Mouse (Mus musculus) heart, postnatal 10 days (tissue): ENCODE results near the gene E130218I03Rik. TPM values are rescaled to one million over a fixed set of nuclear protein-coding genes. Genes with fewer than 3 reads are reported as not detected.

ENCODE experiments used
- DNase-seq, 2 experiments: peaks; one replicate each; pipeline ENCODE4 v3.0.0; 2021
- intact Hi-C: fragments of 180-260 bp; cut with DNase I; formaldehyde crosslinking; loops from one replicate; pipeline ENCODE4 v1.15.1; 2025
- total RNA-seq, 2 experiments: library from RNA; stranded (reverse); gene quantifications; 2 replicates each; pipeline ENCODE4 v1.2.3; 2021

E130218I03Rik gene
- total RNA-seq, 2 experiments from 2014 or later = not detected

- intact Hi-C loops = loop anchor here (5.0 kb wide), 1 partner anchor 84 kb away; no protein-coding TSS in a partner anchor
- peak in 1 of 2 experiments; percentile 29 for DNase-seq
These were observed 30.2 kb downstream of the E130218I03Rik start for GRCm38 (mm10) chr4:134273417-134274345.

- no peak for DNase-seq
- intact Hi-C loops = loop anchor here (5.0 kb wide), 1 partner anchor 198 kb away; no protein-coding TSS in a partner anchor
These were observed 41.5 kb downstream of the E130218I03Rik start for GRCm38 (mm10) chr4:134284942-134285341.

GRCm38 (mm10) chr4:134286226-134287167 lies 43.0 kb downstream of the E130218I03Rik start:
- intact Hi-C loops = loop anchor here (2.0 kb wide), 2 partner anchors 18 to 38 kb away; no protein-coding TSS in a partner anchor
- no peak for DNase-seq

- intact Hi-C loops = loop anchor here (2.0 kb wide), 2 partner anchors 18 to 38 kb away; no protein-coding TSS in a partner anchor
- peak; percentile 97 to 98 for DNase-seq
These were observed 43.7 kb downstream of the E130218I03Rik start for GRCm38 (mm10) chr4:134287168-134287564.

GRCm38 (mm10) chr4:134287575-134288025 lies 44.1 kb downstream of the E130218I03Rik start, which contains the start of gene Pdik1l:
Gene Pdik1l (minus strand): TSS chr4:134287895.
- peak; percentile 83 to 84 for DNase-seq
- intact Hi-C loops = loop anchor here (2.0 kb wide), 2 partner anchors 19 to 39 kb away; no protein-coding TSS in a partner anchor

- intact Hi-C loops = no loop called here
- DNase-seq = no peak
These were observed 45.2 kb downstream of the E130218I03Rik start for GRCm38 (mm10) chr4:134288397-134289256.

- DNase-seq = peak; percentile 81 to 90
- intact Hi-C loops = loop anchor here (1.0 to 5.0 kb wide), 2 partner anchors 105 to 255 kb away; partner anchors contain the start of gene Cep85
These were observed 48.6 kb downstream of the E130218I03Rik start for GRCm38 (mm10) chr4:134292067-134292466.

GRCm38 (mm10) chr4:134293061-134293691 lies 49.7 kb downstream of the E130218I03Rik start:
- intact Hi-C loops = loop anchor here (1.0 to 5.0 kb wide), 2 partner anchors 63 to 256 kb away; no protein-coding TSS in a partner anchor

GRCm38 (mm10) chr4:134293692-134294163 lies 50.3 kb downstream of the E130218I03Rik start:
- intact Hi-C loops = loop anchor here (1.0 to 5.0 kb wide), 2 partner anchors 63 to 256 kb away; no protein-coding TSS in a partner anchor
- DNase-seq = peak; percentile 74 to 78

More at GRCm38 (mm10) chr4:134293061-134293691, 49.7 kb downstream of the E130218I03Rik start:
- peak in 1 of 2 experiments; percentile 30 for DNase-seq

Other genes starting within 250 kb of the E130218I03Rik start
- gene Dhdds, start 242.7 kb upstream of the E130218I03Rik start, total RNA-seq = 10 to 100 TPM; 31.4 to 33.9 TPM
- not detected for gene Lin28a, start 224.8 kb upstream of the E130218I03Rik start, total RNA-seq
- gene Zfp683, start 189.8 kb upstream of the E130218I03Rik start, total RNA-seq = not detected
- gene Crybg2, start 182.8 kb upstream of the E130218I03Rik start, total RNA-seq = not detected
- gene Cd52, start 148.6 kb upstream of the E130218I03Rik start, total RNA-seq = 1 to 10 TPM; 3.4 to 6.5 TPM
- gene Ubxn11, start 141.1 kb upstream of the E130218I03Rik start, total RNA-seq = 1 to 10 TPM; 2.0 to 2.3 TPM
- gene Sh3bgrl3, start 114.9 kb upstream of the E130218I03Rik start, total RNA-seq = 10 to 100 TPM; 69.9 to 74.6 TPM
- gene Cep85, start 56.5 kb upstream of the E130218I03Rik start, total RNA-seq = 10 to 100 TPM; 29.9 to 32.0 TPM
- gene Gm7534, start 40.7 kb upstream of the E130218I03Rik start, total RNA-seq = not detected
- gene Catsper4, start 16.3 kb upstream of the E130218I03Rik start, total RNA-seq = not detected
- 1 to 10 TPM; 2.3 to 4.4 TPM for gene Cnksr1, start 5.3 kb upstream of the E130218I03Rik start, total RNA-seq
- 1 to 10 TPM; 3.7 to 4.0 TPM for gene Zfp593, start 1.9 kb downstream of the E130218I03Rik start, total RNA-seq
- gene Gm30191, start 3.3 kb downstream of the E130218I03Rik start, total RNA-seq = not detected
- gene Grrp1, start 10.4 kb downstream of the E130218I03Rik start, total RNA-seq = 10 to 100 TPM; 13.5 to 15.2 TPM
- gene Pdik1l, start 44.2 kb downstream of the E130218I03Rik start, total RNA-seq = 10 to 100 TPM in 1 of 2 experiments, 1 to 10 TPM in 1; 7.5 to 10.3 TPM
- 100 to 1,000 TPM; 238 to 242 TPM for gene Trim63, start 71.5 kb downstream of the E130218I03Rik start, total RNA-seq
- gene Slc30a2, start 99.5 kb downstream of the E130218I03Rik start, total RNA-seq = under 1 TPM; 0.12 to 0.69 TPM
- gene Extl1, start 140.2 kb downstream of the E130218I03Rik start, total RNA-seq = 1 to 10 TPM; 4.2 to 5.4 TPM
- gene Pafah2, start 152.7 kb downstream of the E130218I03Rik start, total RNA-seq = 10 to 100 TPM in 1 of 2 experiments, 1 to 10 TPM in 1; 9.6 to 10.2 TPM
- 100 to 1,000 TPM; 131 to 137 TPM for gene Stmn1, start 224.7 kb downstream of the E130218I03Rik start, total RNA-seq